Mouse (Mus musculus) heart, embryonic 12.5 days (tissue): Measurements from ENCODE around the gene Spaca9. TPM values are rescaled to one million over a fixed set of nuclear protein-coding genes. Genes with fewer than 3 reads are reported as not detected.

ENCODE experiments used
- ATAC-seq: fragments of 200-750 bp; cut with Nextera tagmentation; 2 replicates; pipeline ENCODE4 v1.8.0; 2017; ENCODE audit warnings: moderate TSS enrichment, moderate library complexity; ENCODE audit not compliant: insufficient number of reproducible peaks, low FRiP score
- H3K27ac ChIP-seq: fragments of 300-500 bp; sonication (generic); 2 replicates; pipeline ENCODE4 v1.5.1; 2016; ENCODE audit warnings: mild to moderate bottlenecking, moderate library complexity; ENCODE audit not compliant: poor library complexity, severe bottlenecking
- H3K27me3 ChIP-seq: fragments of 300-500 bp; sonication (generic); replicated peaks from 2 replicates; pipeline ENCODE4 v1.6.1; 2016; ENCODE audit warnings: mild to moderate bottlenecking, moderate library complexity
- H3K36me3 ChIP-seq: fragments of 300-500 bp; sonication (generic); 2 replicates; pipeline ENCODE4 v1.6.1; 2016; ENCODE audit warnings: mild to moderate bottlenecking, moderate library complexity
- H3K4me1 ChIP-seq: fragments of 300-500 bp; sonication (generic); replicated peaks from 2 replicates; pipeline ENCODE4 v1.6.1; 2016; ENCODE audit warnings: mild to moderate bottlenecking
- H3K4me2 ChIP-seq: fragments of 300-500 bp; sonication (generic); 2 replicates; pipeline ENCODE4 v1.6.1; 2016; ENCODE audit warnings: mild to moderate bottlenecking, moderate library complexity
- H3K4me3 ChIP-seq: fragments of 300-500 bp; sonication (generic); 2 replicates; pipeline ENCODE4 v1.5.1; 2016; ENCODE audit warnings: mild to moderate bottlenecking
- H3K9ac ChIP-seq: fragments of 300-500 bp; sonication (generic); 2 replicates; pipeline ENCODE4 v1.6.1; 2016; ENCODE audit warnings: mild to moderate bottlenecking, moderate library complexity
- H3K9me3 ChIP-seq: fragments of 300-500 bp; sonication (generic); replicated peaks from 2 replicates; pipeline ENCODE4 v1.6.1; 2016; ENCODE audit warnings: mild to moderate bottlenecking, moderate library complexity
- WGBS: fragments of 180-500 bp; shearing (Covaris S2); methylation state at CpG from one replicate; pipeline ENCODE4 v1.1.7; 2016; 5-methylcytosine and 5-hydroxymethylcytosine counted together
- polyA plus RNA-seq: library from polyadenylated mRNA; unstranded; fragments of >200 nt; fragmentation: Nextera tagmentation; extraction: Ambion mirVana; gene quantifications from 2 replicates; pipeline ENCODE4 v1.2.1, GENCODE M21; 2016

Spaca9 gene
- polyA plus RNA-seq = 1.2 and 2.2 TPM in 2 replicates

- H3K27me3 ChIP-seq = peaks cover 13% of the 10 kb centered on the region; the same call in 1 of the 2 replicates
- H3K36me3 ChIP-seq = no peaks in the 10 kb centered on the region
- H3K9ac ChIP-seq = peak within 1 kb of the TSS; percentile 66
- H3K4me3 ChIP-seq = peak within 1 kb of the TSS; percentile 62
- peak; percentile 87 for ATAC-seq
- H3K4me1 ChIP-seq = peaks cover 10% of the 10 kb centered on the region
- H3K9me3 ChIP-seq = no peaks in the 10 kb centered on the region
- WGBS = 2% methylated on average over 53 of the region's 53 CpGs
- H3K27ac ChIP-seq = peak within 1 kb of the TSS; percentile 31; the same call in 1 of the 2 replicates
- peak within 1 kb of the TSS; percentile 91 for H3K4me2 ChIP-seq
Observed at GRCm38 (mm10) chr2:28699361-28700335, at the start of gene Spaca9, which contains the start of gene Ak8. TSS of gene Spaca9 (minus strand) at chr2:28699727. TSS of gene Ak8 (plus strand) at chr2:28700164.

GRCm38 (mm10) chr2:28747705-28748104, 48.2 kb upstream of the Spaca9 start:
- Histone ChIP-seq H3K9ac (no peak overlapping the region), H3K4me1 (peaks cover 8% of the 10 kb centered on the region), H3K9me3 (no peaks in the 10 kb centered on the region), H3K4me2 (no peak overlapping the region), H3K36me3 (no peaks in the 10 kb centered on the region), H3K4me3 (no peak overlapping the region), H3K27me3 (peaks cover 56% of the 10 kb centered on the region), H3K27ac (no peak overlapping the region)
- no peak for ATAC-seq
- WGBS = 85% methylated on average over 2 of the region's 2 CpGs

- H3K27ac ChIP-seq = no peak overlapping the region
- no peaks in the 10 kb centered on the region; the same call in 1 of the 2 replicates for H3K4me1 ChIP-seq
- no peak overlapping the region for H3K9ac ChIP-seq
- H3K36me3 ChIP-seq = no peaks in the 10 kb centered on the region
- 74% methylated on average over 15 of the region's 15 CpGs for WGBS
- no peak overlapping the region for H3K4me2 ChIP-seq
- H3K4me3 ChIP-seq = no peak overlapping the region
- ATAC-seq = no peak
- H3K9me3 ChIP-seq = no peaks in the 10 kb centered on the region
- peaks cover 56% of the 10 kb centered on the region for H3K27me3 ChIP-seq
Observed at GRCm38 (mm10) chr2:28746682-28747332, 47.3 kb upstream of the Spaca9 start.

GRCm38 (mm10) chr2:28742701-28743100, 43.2 kb upstream of the Spaca9 start:
- Histone ChIP-seq H3K4me1 (no peaks in the 10 kb centered on the region), H3K36me3 (no peaks in the 10 kb centered on the region), H3K9me3 (no peaks in the 10 kb centered on the region), H3K4me3 (no peak overlapping the region), H3K9ac (no peak overlapping the region), H3K27ac (no peak overlapping the region), H3K4me2 (no peak overlapping the region), H3K27me3 (peaks cover 59% of the 10 kb centered on the region)
- 80% methylated on average over 8 of the region's 8 CpGs for WGBS
- ATAC-seq = no peak

GRCm38 (mm10) chr2:28740159-28740558, 40.6 kb upstream of the Spaca9 start:
- peaks cover 43% of the 10 kb centered on the region for H3K27me3 ChIP-seq
- ATAC-seq = no peak
- no peak overlapping the region for H3K4me3 ChIP-seq
- H3K4me1 ChIP-seq = no peaks in the 10 kb centered on the region
- H3K27ac ChIP-seq = no peak overlapping the region
- H3K4me2 ChIP-seq = no peak overlapping the region
- 71% methylated on average over 5 of the region's 5 CpGs for WGBS
- no peaks in the 10 kb centered on the region for H3K36me3 ChIP-seq
- no peak overlapping the region for H3K9ac ChIP-seq
- H3K9me3 ChIP-seq = no peaks in the 10 kb centered on the region

GRCm38 (mm10) chr2:28737112-28737511, 37.6 kb upstream of the Spaca9 start:
- H3K36me3 ChIP-seq = no peaks in the 10 kb centered on the region
- no peak overlapping the region for H3K4me3 ChIP-seq
- no peaks in the 10 kb centered on the region for H3K9me3 ChIP-seq
- H3K4me2 ChIP-seq = no peak overlapping the region
- H3K9ac ChIP-seq = no peak overlapping the region
- ATAC-seq = no peak
- peaks cover 37% of the 10 kb centered on the region for H3K27me3 ChIP-seq
- no peaks in the 10 kb centered on the region for H3K4me1 ChIP-seq
- WGBS = 86% methylated on average over 5 of the region's 5 CpGs
- H3K27ac ChIP-seq = no peak overlapping the region

GRCm38 (mm10) chr2:28730676-28731075, 31.1 kb upstream of the Spaca9 start:
- no peak overlapping the region for H3K9ac ChIP-seq
- H3K4me3 ChIP-seq = no peak overlapping the region
- peaks cover 24% of the 10 kb centered on the region; the same call in 1 of the 2 replicates for H3K27me3 ChIP-seq
- peaks cover 4% of the 10 kb centered on the region; the same call in 1 of the 2 replicates for H3K4me1 ChIP-seq
- H3K36me3 ChIP-seq = no peaks in the 10 kb centered on the region
- no peak overlapping the region for H3K4me2 ChIP-seq
- no peak overlapping the region for H3K27ac ChIP-seq
- no peak for ATAC-seq
- no peaks in the 10 kb centered on the region for H3K9me3 ChIP-seq

- Histone ChIP-seq H3K36me3 (no peaks in the 10 kb centered on the region), H3K4me1 (peaks cover 9% of the 10 kb centered on the region; the same call in 1 of the 2 replicates), H3K9me3 (no peaks in the 10 kb centered on the region), H3K4me3 (no peak overlapping the region), H3K27me3 (peaks cover 22% of the 10 kb centered on the region; the same call in 1 of the 2 replicates), H3K27ac (no peak overlapping the region), H3K4me2 (no peak overlapping the region), H3K9ac (no peak overlapping the region)
- WGBS = 36% methylated on average over 16 of the region's 16 CpGs
- no peak for ATAC-seq
Observed at GRCm38 (mm10) chr2:28727786-28728404, 28.4 kb upstream of the Spaca9 start.

- Histone ChIP-seq H3K9ac (no peak overlapping the region), H3K27ac (no peak overlapping the region), H3K9me3 (no peaks in the 10 kb centered on the region), H3K4me2 (no peak overlapping the region), H3K27me3 (peaks cover 22% of the 10 kb centered on the region; the same call in 1 of the 2 replicates), H3K4me1 (peaks cover 9% of the 10 kb centered on the region; the same call in 1 of the 2 replicates), H3K4me3 (no peak overlapping the region), H3K36me3 (no peaks in the 10 kb centered on the region)
- 53% methylated on average over 9 of the region's 9 CpGs for WGBS
- no peak for ATAC-seq
Observed at GRCm38 (mm10) chr2:28723912-28724311, 24.4 kb upstream of the Spaca9 start.

GRCm38 (mm10) chr2:28722419-28722818, 22.9 kb upstream of the Spaca9 start:
- H3K27me3 ChIP-seq = peaks cover 12% of the 10 kb centered on the region; the same call in 1 of the 2 replicates
- no peaks in the 10 kb centered on the region for H3K9me3 ChIP-seq
- H3K27ac ChIP-seq = no peak overlapping the region
- no peaks in the 10 kb centered on the region for H3K36me3 ChIP-seq
- 0 out of 2 replicates have a peak, but pooled peaks cover 5% of the 10 kb centered on the region for H3K4me1 ChIP-seq
- H3K4me2 ChIP-seq = no peak overlapping the region
- no peak overlapping the region for H3K4me3 ChIP-seq
- no peak for ATAC-seq
- WGBS = 86% methylated on average over 8 of the region's 8 CpGs
- no peak overlapping the region for H3K9ac ChIP-seq
